Mouse (Mus musculus): ENCODE results near the gene Caln1. TPM values are rescaled to one million over a fixed set of nuclear protein-coding genes. Genes with fewer than 3 reads are reported as not detected.

Caln1 gene
- polyA plus RNA-seq (2015; fragmentation: Nextera tagmentation; extraction: Ambion mirVana): 23.0 and 32.7 TPM in 2 replicates

GRCm38 (mm10) chr5:130369237-130369636 lies at the start of gene Caln1:
TSS of gene Caln1 (plus strand) at chr5:130369455.
- Histone ChIP-seq H3K4me3 (ENCODE audit: low read depth, low read length) (no peak within 1 kb of the TSS), H3K27me3 (ENCODE audit: control insufficient read depth, insufficient read depth, low read depth, low read length) (no peaks in the 10 kb centered on the region), H3K4me2 (ENCODE audit: low read length) (no peak within 1 kb of the TSS), H3K9ac (ENCODE audit: low read depth, low read length) (no peak within 1 kb of the TSS), H3K4me1 (ENCODE audit: control insufficient read depth, insufficient read depth, low read length) (no peaks in the 10 kb centered on the region), H3K9me3 (replicated peaks; ENCODE audit: control insufficient read depth, low read length, poor library complexity, severe bottlenecking) (no peaks in the 10 kb centered on the region), H3K27ac (ENCODE audit: low read length) (no peak within 1 kb of the TSS), H3K36me3 (ENCODE audit: control insufficient read depth, insufficient read depth, low read length) (no peaks in the 10 kb centered on the region)
- WGBS: 74% methylated on average over 11 of the region's 11 CpGs
- ATAC-seq: no peak

DNA sequence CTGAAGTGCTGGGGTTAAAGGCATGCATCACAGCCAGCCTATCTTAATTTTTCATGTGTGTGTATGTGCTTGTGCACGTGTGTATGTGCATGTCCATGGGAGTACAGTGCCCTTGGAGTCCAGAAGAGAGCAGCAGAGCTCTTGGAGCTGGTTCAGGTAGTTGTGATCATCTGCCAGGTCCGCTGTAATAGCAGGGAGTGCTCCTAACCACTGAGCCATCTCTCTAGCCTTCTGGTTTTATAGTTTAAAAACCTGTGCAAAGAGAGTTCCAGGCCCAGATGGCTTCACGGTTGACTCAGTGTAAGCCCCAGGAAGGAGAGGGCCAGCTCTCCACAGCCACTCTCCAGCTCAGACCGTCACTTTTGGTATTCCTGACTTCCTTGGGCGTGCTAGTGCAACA lies 49.5 kb upstream of the Caln1 start:
- ATAC-seq: no peak
- Histone ChIP-seq H3K9me3 (replicated peaks; ENCODE audit: control insufficient read depth, low read length, poor library complexity, severe bottlenecking) (no peaks in the 10 kb centered on the region), H3K27ac (ENCODE audit: low read length) (no peak overlapping the region), H3K4me1 (ENCODE audit: control insufficient read depth, insufficient read depth, low read length) (no peaks in the 10 kb centered on the region; the same call in 1 of the 2 replicates), H3K4me3 (ENCODE audit: low read depth, low read length) (no peak overlapping the region), H3K36me3 (ENCODE audit: control insufficient read depth, insufficient read depth, low read length) (no peaks in the 10 kb centered on the region), H3K4me2 (ENCODE audit: low read length) (no peak overlapping the region), H3K27me3 (ENCODE audit: control insufficient read depth, insufficient read depth, low read depth, low read length) (no peaks in the 10 kb centered on the region), H3K9ac (ENCODE audit: low read depth, low read length) (no peak overlapping the region)
- WGBS: 94% methylated on average over 5 of the region's 5 CpGs

DNA sequence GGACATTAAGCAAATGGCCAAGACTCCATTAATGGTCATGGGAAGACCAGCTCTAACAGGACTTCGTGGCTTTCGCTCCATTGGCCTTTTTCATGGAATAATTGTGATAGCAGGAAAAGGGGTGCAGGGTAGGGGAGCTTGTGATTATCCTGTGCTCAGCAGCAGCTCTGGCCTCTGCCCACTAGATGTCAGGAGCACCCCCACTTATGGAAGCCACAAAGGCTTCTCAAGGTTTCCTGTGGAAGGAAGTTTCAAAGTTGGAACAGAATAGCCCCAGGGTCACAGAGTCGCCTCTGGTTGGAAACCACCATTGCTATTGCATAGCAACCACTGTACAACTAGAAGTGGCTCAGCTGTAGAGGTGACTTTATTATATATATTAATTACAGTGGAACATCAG lies 48.8 kb upstream of the Caln1 start:
- Histone ChIP-seq H3K9me3 (replicated peaks; ENCODE audit: control insufficient read depth, low read length, poor library complexity, severe bottlenecking) (no peaks in the 10 kb centered on the region), H3K27ac (ENCODE audit: low read length) (no peak overlapping the region), H3K27me3 (ENCODE audit: control insufficient read depth, insufficient read depth, low read depth, low read length) (no peaks in the 10 kb centered on the region), H3K9ac (ENCODE audit: low read depth, low read length) (no peak overlapping the region), H3K4me1 (ENCODE audit: control insufficient read depth, insufficient read depth, low read length) (no peaks in the 10 kb centered on the region; the same call in 1 of the 2 replicates), H3K4me3 (ENCODE audit: low read depth, low read length) (no peak overlapping the region), H3K36me3 (ENCODE audit: control insufficient read depth, insufficient read depth, low read length) (peaks cover 5% of the 10 kb centered on the region; the same call in 1 of the 2 replicates), H3K4me2 (ENCODE audit: low read length) (no peak overlapping the region)
- 93% methylated on average over 3 of the region's 3 CpGs for WGBS
- no peak for ATAC-seq

- no peak overlapping the region for H3K9ac ChIP-seq (ENCODE audit: low read depth, low read length)
- no peak overlapping the region for H3K4me2 ChIP-seq (ENCODE audit: low read length)
These were observed 43.8 kb upstream of the Caln1 start for GRCm38 (mm10) chr5:130325486-130325885.

DNA sequence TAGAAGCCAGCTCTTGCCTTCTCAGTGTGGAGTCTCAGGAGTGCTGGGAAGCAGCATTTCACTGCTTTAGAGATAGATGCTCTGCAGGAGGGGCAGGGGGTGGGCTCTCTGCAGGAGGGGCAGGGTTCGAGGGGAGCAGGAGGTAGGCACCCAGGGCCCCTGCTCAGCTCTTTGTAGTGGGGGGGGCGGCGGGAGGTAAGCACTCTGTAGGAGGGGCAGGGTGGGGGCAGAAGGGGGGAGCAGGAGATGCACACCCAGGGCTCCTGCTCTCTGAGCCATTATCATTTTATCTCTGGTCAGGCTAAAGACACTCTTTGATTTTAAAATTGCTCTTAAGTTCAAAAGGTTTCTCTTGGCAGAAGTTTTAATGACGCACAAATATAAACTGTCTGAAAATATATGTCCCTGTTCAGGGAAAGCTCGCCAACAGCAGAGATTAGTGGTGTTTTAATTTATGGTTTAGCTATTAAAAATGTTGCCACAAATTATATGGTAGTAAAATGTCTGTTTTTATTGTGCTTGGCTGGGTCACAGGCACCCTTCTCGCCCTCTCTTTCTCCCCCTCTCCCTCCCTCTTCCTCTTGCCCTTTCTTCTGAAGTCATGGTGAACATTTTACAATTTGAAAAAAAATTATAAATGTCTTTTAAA lies 41.5 kb upstream of the Caln1 start:
- no peaks in the 10 kb centered on the region for H3K27me3 ChIP-seq (ENCODE audit: control insufficient read depth, insufficient read depth, low read depth, low read length)
- H3K9me3 ChIP-seq (replicated peaks; ENCODE audit: control insufficient read depth, low read length, poor library complexity, severe bottlenecking): no peaks in the 10 kb centered on the region
- no peak overlapping the region for H3K9ac ChIP-seq (ENCODE audit: low read depth, low read length)
- H3K27ac ChIP-seq (ENCODE audit: low read length): no peak overlapping the region
- H3K4me1 ChIP-seq (ENCODE audit: control insufficient read depth, insufficient read depth, low read length): no peaks in the 10 kb centered on the region
- H3K4me3 ChIP-seq (ENCODE audit: low read depth, low read length): no peak overlapping the region
- peaks cover 6% of the 10 kb centered on the region; the same call in 1 of the 2 replicates for H3K36me3 ChIP-seq (ENCODE audit: control insufficient read depth, insufficient read depth, low read length)
- no peak for ATAC-seq
- no peak overlapping the region for H3K4me2 ChIP-seq (ENCODE audit: low read length)
- 88% methylated on average over 6 of the region's 6 CpGs for WGBS

More at GRCm38 (mm10) chr5:130325486-130325885, 43.8 kb upstream of the Caln1 start:
- Histone ChIP-seq H3K9me3 (replicated peaks; ENCODE audit: control insufficient read depth, low read length, poor library complexity, severe bottlenecking) (no peaks in the 10 kb centered on the region), H3K27me3 (ENCODE audit: control insufficient read depth, insufficient read depth, low read depth, low read length) (no peaks in the 10 kb centered on the region), H3K36me3 (ENCODE audit: control insufficient read depth, insufficient read depth, low read length) (peaks cover 6% of the 10 kb centered on the region; the same call in 1 of the 2 replicates), H3K4me3 (ENCODE audit: low read depth, low read length) (no peak overlapping the region), H3K4me1 (ENCODE audit: control insufficient read depth, insufficient read depth, low read length) (no peaks in the 10 kb centered on the region), H3K27ac (ENCODE audit: low read length) (no peak overlapping the region)
- no peak for ATAC-seq
- WGBS: 96% methylated on average over 8 of the region's 8 CpGs

DNA sequence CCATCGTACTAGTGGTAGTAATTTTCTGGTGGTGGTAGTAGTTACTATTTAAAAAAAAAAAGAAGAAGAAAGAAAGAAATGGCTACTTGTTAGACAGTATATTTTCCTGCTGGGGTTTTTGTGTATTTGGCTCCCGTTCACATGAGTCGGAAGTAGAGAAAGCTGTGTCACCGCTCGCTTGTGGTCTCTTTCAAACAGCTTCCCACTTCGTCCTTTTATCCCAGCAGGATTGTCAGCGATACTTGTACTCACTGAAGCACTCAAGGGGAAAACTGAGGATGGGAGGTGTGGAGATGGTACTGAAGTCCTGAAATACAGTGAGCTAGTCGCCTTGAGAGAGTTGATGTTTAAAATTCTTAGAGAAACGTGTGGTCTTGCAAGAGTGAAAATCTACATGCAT lies 40.9 kb upstream of the Caln1 start:
- H3K4me2 ChIP-seq (ENCODE audit: low read length): no peak overlapping the region
- no peaks in the 10 kb centered on the region for H3K4me1 ChIP-seq (ENCODE audit: control insufficient read depth, insufficient read depth, low read length)
- WGBS: 72% methylated on average over 9 of the region's 9 CpGs
- no peak overlapping the region for H3K9ac ChIP-seq (ENCODE audit: low read depth, low read length)
- ATAC-seq: no peak
- no peak overlapping the region for H3K4me3 ChIP-seq (ENCODE audit: low read depth, low read length)
- H3K27me3 ChIP-seq (ENCODE audit: control insufficient read depth, insufficient read depth, low read depth, low read length): no peaks in the 10 kb centered on the region
- no peaks in the 10 kb centered on the region for H3K9me3 ChIP-seq (replicated peaks; ENCODE audit: control insufficient read depth, low read length, poor library complexity, severe bottlenecking)
- H3K36me3 ChIP-seq (ENCODE audit: control insufficient read depth, insufficient read depth, low read length): peaks cover 6% of the 10 kb centered on the region; the same call in 1 of the 2 replicates
- H3K27ac ChIP-seq (ENCODE audit: low read length): no peak overlapping the region

GRCm38 (mm10) chr5:130329889-130330288 lies 39.4 kb upstream of the Caln1 start:
- H3K27me3 ChIP-seq (ENCODE audit: control insufficient read depth, insufficient read depth, low read depth, low read length): no peaks in the 10 kb centered on the region
- H3K4me2 ChIP-seq (ENCODE audit: low read length): no peak overlapping the region
- peaks cover 6% of the 10 kb centered on the region; the same call in 1 of the 2 replicates for H3K36me3 ChIP-seq (ENCODE audit: control insufficient read depth, insufficient read depth, low read length)
- H3K4me1 ChIP-seq (ENCODE audit: control insufficient read depth, insufficient read depth, low read length): 0 out of 2 replicates have a peak, but pooled peaks cover 2% of the 10 kb centered on the region
- no peak for ATAC-seq
- no peak overlapping the region for H3K27ac ChIP-seq (ENCODE audit: low read length)
- H3K4me3 ChIP-seq (ENCODE audit: low read depth, low read length): no peak overlapping the region
- no peaks in the 10 kb centered on the region for H3K9me3 ChIP-seq (replicated peaks; ENCODE audit: control insufficient read depth, low read length, poor library complexity, severe bottlenecking)
- H3K9ac ChIP-seq (ENCODE audit: low read depth, low read length): no peak overlapping the region
- WGBS: 88% methylated on average over 2 of the region's 2 CpGs

GRCm38 (mm10) chr5:130330801-130331200 lies 38.5 kb upstream of the Caln1 start:
- ATAC-seq: no peak
- H3K4me3 ChIP-seq (ENCODE audit: low read depth, low read length): no peak overlapping the region
- 90% methylated on average over 4 of the region's 4 CpGs for WGBS
- H3K27ac ChIP-seq (ENCODE audit: low read length): no peak overlapping the region
- no peaks in the 10 kb centered on the region for H3K27me3 ChIP-seq (ENCODE audit: control insufficient read depth, insufficient read depth, low read depth, low read length)
- no peak overlapping the region for H3K4me2 ChIP-seq (ENCODE audit: low read length)
- H3K36me3 ChIP-seq (ENCODE audit: control insufficient read depth, insufficient read depth, low read length): peaks cover 6% of the 10 kb centered on the region; the same call in 1 of the 2 replicates
- no peak overlapping the region for H3K9ac ChIP-seq (ENCODE audit: low read depth, low read length)
- no peaks in the 10 kb centered on the region for H3K9me3 ChIP-seq (replicated peaks; ENCODE audit: control insufficient read depth, low read length, poor library complexity, severe bottlenecking)
- 0 out of 2 replicates have a peak, but pooled peaks cover 2% of the 10 kb centered on the region for H3K4me1 ChIP-seq (ENCODE audit: control insufficient read depth, insufficient read depth, low read length)

- Histone ChIP-seq H3K4me2 (ENCODE audit: low read length) (no peak overlapping the region), H3K27me3 (ENCODE audit: control insufficient read depth, insufficient read depth, low read depth, low read length) (no peaks in the 10 kb centered on the region), H3K36me3 (ENCODE audit: control insufficient read depth, insufficient read depth, low read length) (peaks cover 9% of the 10 kb centered on the region; the same call in 1 of the 2 replicates), H3K9ac (ENCODE audit: low read depth, low read length) (no peak overlapping the region), H3K9me3 (replicated peaks; ENCODE audit: control insufficient read depth, low read length, poor library complexity, severe bottlenecking) (no peaks in the 10 kb centered on the region), H3K4me3 (ENCODE audit: low read depth, low read length) (no peak overlapping the region), H3K27ac (ENCODE audit: low read length) (no peak overlapping the region), H3K4me1 (ENCODE audit: control insufficient read depth, insufficient read depth, low read length) (0 out of 2 replicates have a peak, but pooled peaks cover 2% of the 10 kb centered on the region)
- ATAC-seq: no peak
- WGBS: 59% methylated on average over 4 of the region's 4 CpGs
These were observed 38.0 kb upstream of the Caln1 start for GRCm38 (mm10) chr5:130331206-130331605.
